Mouse (Mus musculus) small intestine, adult 2 months (tissue): ENCODE results near the gene Itm2b.

Experiments
- CTCF ChIP-seq: fragments of 200-500 bp; IDR thresholded peaks from 2 replicates; pipeline ENCODE4 v1.5.1; 2012; ENCODE audit warnings: low read depth, mild to moderate bottlenecking, control low read depth, inconsistent platforms, low read length, moderate library complexity, mixed read lengths; ENCODE audit not compliant: insufficient replicate concordance, insufficient read length; ENCODE audit errors: extremely low read depth
- POLR2A ChIP-seq: fragments of 200-500 bp; IDR thresholded peaks from 2 replicates; pipeline ENCODE4 v1.6.1; 2012; ENCODE audit warnings: low read depth, mild to moderate bottlenecking, control low read depth, inconsistent platforms, low read length, moderate library complexity

DNA sequence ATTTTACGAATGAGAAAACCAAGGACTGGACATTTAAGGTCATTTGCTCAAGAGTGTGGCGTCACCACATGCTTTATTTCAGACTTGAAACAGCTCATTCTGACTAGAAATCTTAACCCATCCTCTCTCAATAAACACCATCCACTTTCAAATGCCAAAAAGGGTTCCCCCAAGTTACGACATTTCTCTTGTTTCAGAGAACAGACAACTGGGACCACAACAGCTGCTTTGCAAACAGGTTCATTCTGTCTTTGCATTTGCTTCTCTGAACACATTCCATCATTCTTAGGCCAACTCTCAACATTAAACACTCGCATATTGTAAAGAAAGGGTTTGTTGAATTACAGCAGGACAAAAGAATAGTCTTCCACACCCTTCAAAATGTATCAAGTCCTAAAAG, 71.2 kb downstream of the Itm2b start:
- no peak for TF ChIP-seq POLR2A
- TF ChIP-seq CTCF, result no peak
